Mouse (Mus musculus): ENCODE measurements around the gene Rab8b. TPM values are rescaled to one million over a fixed set of nuclear protein-coding genes. Genes with fewer than 3 reads are reported as not detected.
"Not testable (repeated sequence)": the region's sequence is repeated elsewhere in the genome, so short reads cannot be mapped to it uniquely, and the experiment has no call there.

Rab8b gene
- total RNA-seq, 2 experiments from 2014 or later, result 5.0 to 6.1 TPM

DNA sequence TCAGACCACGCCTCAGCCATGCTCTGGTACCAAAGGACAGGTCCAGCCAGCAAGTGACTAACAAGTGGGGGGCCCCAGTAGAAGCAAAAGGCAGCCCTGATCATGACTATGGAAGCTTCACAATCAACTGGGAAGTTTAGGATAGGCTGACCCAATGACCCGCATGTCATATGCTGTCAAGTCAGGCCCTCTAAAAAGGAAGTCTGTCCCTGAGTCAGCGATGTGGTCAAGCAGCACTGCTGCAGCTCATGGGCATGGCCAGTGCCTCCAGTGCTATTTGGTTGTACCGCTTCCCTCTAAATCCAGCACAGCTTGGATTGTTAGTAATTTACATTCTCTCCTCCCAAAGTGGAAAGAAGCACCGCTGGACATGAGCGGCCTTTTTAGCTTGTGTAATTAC, 32.7 kb downstream of the Rab8b start:
- no peak for DNase-seq

DNA sequence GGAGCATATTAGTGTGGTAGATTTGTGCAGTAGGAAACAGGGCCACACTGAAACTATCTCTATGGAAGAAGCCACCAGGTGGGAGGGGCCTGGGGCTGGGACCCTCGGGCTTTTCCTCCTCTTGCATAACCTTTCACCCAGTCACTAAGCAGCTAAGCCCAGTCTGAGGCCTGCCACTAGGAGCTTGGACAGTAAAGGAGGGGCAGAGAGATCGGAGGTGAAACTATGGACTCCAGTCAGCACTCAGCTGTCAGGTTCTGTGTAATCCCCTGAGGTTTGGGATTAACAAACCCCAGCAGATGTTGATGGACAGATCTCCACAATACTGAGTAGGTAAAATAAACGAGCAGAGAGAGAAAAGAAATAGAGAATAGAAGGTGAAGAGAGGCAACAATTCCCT, 33.1 kb downstream of the Rab8b start:
- no peak for DNase-seq

DNA sequence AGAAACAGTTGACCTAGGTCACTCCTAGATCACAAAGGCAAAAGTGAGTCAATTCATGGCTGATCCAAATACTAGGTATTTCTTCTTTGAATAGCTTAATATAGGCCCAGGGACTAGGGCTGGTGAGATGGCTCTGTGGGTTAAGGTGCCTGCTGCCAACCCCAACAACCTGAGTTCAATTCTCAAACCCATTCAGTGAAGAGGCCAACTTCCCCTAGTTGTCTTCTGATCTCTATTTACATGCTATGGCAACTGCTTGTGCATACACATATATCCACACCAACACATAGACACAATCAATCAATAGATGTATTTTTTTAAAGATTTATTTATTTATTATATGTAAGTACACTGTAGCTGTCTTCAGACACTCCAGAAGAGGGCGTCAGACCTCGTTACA, 34.9 kb downstream of the Rab8b start:
- no peak for DNase-seq

DNA sequence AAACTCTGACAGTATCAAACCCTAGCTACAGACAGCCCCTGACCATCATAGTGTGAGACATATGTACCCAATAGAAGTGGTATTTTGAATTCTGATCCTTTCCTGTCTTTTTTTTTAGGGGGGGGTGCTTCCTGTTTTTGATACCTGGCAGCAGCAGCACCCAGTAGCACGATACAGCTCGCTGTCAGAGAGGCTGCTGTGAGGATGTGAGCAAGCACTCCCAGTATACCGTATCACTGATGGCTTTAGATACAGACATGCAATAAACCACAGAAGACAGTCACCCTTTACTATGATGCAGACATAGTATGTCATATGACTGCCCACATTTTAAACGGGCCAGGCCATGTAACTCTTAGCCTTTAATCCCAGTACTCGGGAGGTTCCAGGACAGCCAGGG, 36.0 kb downstream of the Rab8b start:
- DNase-seq, result no peak

DNA sequence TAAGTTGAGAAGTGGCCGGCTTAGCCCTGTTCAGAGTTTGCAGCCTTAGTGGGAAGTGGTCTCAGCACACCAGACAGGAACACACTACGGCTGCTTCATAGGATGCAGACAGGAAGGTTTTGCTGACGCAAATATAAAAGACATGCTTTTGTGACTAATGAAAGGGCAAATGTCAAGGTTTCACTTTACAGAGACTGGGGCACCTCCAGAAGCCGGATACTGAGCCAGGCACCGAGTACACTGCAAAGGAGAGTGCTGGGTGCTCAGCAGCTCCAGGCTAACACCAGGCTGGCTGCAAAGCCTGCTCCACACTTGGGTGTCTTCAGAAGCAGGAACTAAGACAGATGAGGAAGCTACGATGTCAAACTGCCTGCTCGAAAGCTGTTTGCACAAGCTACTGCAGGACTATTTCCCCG, 37.1 kb downstream of the Rab8b start:
- no peak for DNase-seq

DNA sequence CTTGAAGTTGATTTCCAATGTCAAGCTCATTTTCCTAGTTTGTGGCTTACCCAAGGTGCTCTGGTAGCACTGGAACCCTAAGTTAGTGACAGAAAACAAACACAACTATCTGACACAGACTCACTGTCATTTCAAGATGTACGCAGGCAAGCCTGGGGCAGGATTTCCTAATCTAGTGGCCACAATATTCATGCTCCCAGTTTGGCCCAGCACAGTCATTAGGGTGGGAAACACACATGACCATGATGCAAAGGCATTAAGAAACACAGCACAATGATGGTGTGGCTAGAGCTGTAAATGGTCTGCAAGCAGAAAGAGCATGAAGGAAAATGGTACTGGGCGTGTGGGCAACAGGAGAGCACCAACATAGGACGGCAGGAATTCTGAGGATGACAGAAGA, 37.6 kb downstream of the Rab8b start:
- no peak for DNase-seq

DNA sequence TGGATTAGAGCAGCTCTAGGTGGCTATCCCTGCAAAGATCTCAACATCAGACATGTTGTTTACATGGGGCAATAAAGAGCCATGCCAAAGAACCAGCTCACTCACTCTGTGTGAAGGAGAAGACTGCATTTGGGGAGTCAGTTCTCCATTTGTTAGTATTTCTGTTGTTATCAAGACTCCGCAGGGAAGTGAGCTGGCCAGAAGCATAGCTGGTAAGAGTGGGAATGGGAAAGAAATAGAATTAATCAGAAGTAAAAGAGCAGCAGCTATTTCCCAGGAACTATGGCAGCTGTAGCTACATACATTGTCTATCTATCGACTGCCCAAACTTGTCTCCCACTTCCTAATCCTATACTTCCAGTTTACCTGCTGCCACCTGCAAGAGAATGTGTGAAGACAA, 38.7 kb downstream of the Rab8b start:
- no peak for DNase-seq

DNA sequence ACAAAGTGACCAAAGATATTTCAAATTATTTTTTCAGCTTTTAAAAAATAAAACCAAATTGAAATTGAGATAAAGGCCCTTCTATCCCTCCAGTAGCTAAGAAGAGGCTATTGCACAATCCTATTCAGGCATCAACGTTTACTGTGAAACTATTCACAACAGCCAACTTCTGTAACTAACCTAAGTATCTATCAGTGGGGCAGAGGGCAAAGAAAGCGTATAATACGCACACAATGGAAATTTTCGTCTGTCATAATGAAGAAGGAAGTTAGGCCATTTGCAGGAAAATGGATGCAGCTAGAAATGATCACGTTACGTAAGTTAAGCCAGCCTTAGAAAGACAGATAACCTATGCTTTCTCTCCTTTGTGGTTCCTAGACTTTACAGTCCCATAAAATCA, 40.0 kb downstream of the Rab8b start:
- DNase-seq, result no peak

DNA sequence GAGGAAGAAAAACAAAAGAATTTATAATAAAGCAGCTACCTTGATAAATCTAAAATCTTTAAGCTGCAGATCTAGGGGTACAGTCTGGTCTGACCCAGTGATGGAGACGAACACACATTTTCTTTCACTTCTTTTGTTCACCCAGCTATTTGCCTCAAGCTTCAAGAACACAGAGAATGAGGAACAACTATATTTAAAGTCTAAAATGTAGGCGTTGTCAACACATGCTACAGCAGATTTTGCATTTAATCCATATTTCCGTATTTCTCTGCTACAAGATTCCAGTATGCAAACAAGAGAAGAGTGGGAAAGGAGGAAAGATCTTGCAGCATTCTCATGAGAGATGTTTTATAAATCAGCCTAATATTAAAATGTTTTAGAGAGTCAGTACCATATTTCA, 40.6 kb downstream of the Rab8b start:
- DNase-seq, result no peak

DNA sequence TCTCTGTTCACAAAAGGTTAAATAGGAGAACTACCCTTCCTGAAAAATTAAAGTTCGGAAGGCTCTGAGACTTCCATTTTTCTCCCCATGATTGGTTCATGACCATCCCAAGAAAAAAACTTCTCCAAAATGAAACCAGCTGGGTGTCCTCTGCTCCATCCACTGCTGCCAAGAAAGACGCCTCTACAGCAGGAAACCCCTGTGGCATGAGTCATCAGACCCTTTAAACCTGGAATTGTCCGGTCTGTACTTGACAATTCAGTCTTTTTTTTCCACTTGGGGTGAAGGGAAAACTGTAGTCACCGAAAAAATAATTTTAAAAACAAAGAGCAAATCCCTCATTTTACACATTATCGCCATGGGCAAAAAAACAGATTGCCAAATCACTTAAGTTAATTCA, 42.9 kb downstream of the Rab8b start:
- DNase-seq, result peak; percentile 43

DNA sequence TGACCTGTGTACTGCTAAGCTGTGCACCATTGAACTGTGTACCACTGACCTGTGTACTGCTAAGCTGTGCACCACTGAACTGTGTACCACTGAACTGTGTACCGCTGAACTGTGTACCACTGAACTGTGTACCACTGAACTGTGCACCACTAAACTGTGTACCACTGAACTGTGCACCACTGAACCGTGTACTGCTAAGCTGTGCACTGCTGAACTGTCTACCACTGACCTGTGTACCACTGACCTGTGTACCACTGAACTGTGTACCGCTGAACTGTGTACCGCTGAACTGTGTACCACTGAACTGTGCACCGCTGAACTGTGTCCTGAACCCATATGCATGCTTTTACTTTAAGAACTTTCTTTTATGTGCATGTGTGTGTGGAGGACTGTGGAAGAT, 45.2 kb downstream of the Rab8b start:
- DNase-seq, result no peak

DNA sequence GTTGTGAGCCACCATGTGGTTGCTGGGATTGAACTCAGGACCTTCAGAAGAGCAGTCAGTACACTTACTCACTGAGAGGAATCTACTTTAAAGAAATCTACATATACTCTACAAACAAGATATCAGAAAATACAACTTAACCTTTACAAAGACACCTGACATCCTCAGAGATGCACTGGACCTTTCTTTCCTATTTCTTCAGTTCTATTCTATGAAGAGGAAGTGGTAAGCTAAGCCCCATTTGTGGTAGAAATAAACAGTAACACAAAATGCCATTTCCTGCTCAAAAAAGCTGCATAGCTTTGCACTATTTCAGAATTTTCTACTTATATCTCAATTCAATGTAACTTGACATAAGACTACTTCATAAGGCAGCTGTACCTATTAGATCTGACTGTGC, 46.0 kb downstream of the Rab8b start:
- DNase-seq, result no peak

DNA sequence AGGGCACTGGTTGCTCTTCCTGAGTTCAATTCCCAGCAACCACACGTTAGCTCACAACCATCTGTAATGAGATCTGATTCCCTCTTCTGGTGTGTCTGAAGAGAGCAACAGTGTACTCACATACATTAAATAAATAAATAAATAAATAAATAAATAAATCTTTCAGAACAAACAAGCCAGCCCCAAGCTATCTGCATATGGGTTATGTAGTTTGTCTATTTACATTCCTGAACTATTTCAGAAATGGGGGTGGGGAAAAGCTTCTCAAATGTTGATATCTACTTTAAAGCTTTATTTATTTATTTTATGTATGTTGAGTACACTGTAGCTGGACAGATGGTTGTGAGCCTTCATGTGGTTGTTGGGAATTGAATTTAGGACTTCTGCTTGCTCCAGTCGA, 46.5 kb downstream of the Rab8b start:
- not testable (repeated sequence) for DNase-seq

DNA sequence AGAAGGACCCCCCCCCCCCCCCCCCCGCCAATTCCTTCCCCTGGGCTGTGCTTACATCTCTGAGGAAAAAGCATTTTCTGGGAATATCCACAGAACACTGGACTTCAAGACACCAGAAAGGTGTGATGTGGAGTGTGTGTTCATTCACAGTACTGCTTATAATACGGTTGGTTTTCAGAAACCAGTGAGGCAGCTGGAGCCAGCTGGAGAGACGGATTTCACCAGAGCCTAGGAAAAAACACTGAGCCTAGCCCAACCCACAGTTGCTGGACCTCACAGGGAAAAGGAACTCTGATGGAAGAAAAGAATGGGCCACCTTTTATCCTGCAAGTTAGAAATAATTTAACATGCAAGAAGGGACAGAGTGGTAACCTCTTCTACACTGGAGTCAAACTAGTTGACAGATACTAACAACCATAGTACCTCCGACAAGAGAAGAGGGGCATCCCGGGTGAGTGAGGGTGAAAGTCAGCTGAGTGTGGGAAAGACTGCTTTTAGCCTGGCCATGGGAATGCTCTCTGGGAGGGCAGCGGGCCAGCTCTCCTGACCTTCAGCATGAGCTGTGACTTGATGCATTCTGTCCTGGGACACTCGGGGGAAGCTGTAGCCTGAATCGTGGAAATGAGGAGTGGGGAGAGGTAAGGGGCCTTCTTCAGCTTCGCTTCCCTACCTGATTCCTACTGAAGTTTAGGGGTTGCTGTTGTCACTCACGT, 47.3 kb downstream of the Rab8b start:
- DNase-seq, result peak; percentile 47

DNA sequence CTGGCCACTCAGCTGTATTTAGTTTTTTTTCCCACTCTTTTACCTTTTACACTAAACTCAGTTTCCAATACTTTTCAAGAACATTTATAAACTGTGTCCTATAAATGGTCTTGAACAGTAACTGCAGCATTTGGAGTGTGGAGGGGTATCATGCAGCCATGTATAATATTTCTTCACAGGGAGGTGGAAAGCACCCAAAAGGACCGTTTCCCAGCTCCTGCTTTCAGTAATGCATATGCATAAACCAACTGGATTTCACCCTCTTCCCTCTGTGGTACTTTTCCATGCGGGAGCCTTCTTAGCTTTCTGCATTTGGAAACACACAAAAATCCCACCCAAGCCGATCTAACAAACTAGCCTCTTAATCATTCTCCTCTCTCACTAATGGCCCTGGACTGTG, 54.8 kb downstream of the Rab8b start:
- no peak for DNase-seq

DNA sequence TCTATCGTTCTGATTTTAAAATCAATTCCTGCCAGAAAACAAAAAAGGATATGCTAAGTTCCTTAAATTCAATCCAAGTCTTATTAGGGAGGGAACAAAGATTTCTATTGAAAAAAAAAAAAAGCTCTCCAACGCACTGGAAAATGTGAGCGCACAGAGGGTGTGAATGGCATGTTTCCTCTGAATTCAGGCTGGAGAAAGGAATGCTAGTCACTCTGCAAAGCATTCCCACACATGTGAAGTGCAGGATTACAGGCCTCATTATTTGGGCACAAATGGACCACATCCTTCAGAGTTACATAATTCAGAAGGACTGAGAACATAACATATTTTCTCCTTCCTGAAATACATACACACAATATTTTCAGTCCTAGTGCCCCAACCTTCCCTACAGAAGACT, 56.0 kb downstream of the Rab8b start:
- DNase-seq, result no peak

DNA sequence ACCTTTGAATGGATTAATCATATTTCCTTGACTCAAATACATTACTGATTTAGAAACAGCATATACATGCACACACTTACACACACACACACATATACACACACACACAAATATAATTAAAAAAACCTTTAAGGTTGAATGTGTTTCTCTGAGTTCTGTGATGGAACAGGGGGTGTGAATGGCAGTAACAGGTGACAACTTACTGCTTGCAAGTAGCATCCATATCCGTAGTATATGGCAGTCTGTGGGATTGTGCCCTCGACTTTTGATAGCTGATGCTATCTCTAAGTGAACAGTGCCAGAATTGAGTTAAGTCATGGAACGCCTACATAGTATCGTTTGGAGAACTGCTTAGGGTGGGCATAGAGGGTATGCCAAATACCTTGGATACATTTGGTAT, 57.3 kb downstream of the Rab8b start:
- no peak for DNase-seq

DNA sequence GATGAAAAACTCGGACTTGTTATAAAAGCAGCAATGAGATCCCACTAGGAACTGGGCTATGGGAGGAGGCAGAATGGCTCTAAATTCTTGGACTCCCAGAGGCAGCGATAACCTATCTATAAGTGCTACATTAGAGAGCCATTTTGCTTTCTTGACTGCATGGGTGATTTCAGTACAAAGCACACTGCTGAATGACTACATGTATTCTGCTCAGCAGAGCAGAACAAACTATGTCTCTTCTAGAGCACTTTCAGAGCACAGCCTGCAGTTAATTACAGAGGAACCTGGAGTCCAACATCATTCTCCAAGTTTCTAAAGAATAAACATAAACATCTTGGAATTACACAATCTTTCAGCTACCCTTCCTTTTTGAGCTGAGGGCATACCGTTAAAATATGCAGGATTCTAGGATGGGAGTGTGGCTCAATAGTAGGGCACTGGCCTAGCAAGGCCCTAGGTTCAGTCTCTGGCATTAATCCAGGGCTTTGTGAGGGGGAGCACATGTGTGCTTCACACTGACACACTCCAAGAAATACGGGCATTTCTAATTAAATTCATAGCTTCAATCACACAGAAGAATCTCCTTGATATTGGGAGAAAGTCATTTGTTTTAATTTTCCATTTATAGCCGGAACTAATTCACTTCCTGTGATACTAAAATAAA, 58.3 kb downstream of the Rab8b start:
- no peak for DNase-seq

DNA sequence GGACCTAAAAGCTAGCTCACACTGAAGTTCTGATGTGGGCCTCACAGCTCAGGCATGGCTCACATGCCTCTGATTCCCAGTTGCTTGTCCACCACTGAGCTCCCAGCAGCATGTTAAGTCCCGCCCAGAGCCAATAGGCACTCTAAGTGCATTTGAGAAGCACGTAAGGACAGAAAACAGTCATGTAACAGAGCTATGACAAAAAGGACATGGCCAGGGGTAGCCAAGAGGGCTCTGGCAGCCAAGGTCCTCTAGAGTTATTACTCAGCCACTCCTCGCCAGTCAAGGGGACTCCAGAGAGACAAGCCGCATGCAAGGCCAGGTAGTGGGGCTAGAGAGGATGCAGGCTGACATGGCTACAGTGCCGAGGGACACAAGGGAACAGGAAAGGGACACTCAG, 60.0 kb downstream of the Rab8b start:
- DNase-seq, result no peak

DNA sequence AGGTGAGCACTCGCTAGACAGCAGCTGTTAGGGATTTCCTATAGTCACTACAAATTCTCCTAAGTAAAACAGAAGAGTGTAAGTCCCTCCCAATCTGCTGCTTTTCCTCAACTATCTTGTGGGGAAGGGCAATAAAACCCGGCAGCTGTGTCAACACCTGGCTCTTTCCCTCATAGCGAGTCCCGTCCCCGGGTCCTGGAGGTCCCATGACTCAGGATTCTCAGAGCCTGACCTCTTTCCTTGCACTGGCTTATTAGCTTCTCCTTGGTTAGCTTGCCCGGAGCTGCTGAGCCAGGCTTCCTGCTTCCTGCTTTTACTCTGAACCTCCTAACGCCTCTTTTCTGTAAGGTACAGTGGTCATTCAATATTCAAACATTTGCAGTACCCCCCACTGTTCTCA, 63.6 kb downstream of the Rab8b start:
- DNase-seq, result no peak

DNA sequence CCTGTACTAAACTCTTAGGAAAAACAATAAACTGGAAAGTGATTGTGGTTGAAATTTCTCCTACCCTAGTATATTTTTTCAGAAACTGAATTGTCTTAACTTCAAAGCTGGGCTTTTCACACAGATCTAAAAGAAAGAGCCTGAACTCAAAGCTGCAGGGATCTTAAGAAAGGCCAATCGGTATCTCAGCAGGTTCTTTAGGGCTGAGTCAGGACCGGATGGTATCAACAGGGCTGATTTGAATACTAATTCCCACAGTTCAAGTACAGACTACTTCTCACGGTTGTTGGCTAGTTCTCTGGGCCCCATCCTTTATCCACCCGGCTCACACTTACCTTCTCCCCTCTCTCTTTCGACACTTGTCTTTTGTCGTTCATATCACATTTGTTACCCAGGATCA, 66.9 kb downstream of the Rab8b start:
- DNase-seq, result no peak

DNA sequence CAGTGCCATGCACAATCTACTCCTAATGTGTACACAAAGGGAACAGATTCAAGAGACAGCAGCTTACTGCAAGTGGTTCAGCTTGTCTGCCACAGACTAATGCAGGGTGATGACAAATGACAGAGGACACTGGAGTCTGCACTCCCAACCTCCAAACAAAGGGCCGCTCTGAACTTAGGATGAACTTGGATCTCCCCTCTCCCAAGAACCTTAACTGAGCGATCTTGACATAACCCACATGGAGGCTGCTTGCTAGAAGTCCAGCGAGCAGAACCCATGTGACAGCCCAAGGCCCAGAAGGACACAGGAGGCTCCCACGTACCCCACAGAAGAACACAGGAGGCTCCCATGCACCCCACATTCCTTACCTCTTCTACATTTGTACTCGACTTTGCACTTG, 68.5 kb downstream of the Rab8b start:
- DNase-seq, result no peak

DNA sequence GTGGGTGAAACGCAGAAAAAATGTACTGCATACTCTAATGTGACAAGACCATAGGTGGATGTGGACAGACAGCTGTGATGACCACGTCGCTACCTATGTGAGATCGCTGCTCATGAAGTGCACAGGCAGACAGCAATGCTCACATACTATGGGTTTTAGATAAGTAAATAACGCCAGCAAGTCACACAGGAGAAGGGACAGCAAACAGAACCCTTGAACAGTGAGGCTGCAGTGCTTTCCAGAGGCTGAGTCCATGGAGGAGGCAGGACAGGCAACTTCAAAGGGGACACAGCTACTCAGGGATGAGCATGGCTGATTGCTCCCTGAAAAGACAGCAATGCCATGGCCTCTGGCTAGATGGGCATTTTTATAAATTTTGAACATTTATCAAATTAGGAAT, 72.7 kb downstream of the Rab8b start:
- no peak for DNase-seq

DNA sequence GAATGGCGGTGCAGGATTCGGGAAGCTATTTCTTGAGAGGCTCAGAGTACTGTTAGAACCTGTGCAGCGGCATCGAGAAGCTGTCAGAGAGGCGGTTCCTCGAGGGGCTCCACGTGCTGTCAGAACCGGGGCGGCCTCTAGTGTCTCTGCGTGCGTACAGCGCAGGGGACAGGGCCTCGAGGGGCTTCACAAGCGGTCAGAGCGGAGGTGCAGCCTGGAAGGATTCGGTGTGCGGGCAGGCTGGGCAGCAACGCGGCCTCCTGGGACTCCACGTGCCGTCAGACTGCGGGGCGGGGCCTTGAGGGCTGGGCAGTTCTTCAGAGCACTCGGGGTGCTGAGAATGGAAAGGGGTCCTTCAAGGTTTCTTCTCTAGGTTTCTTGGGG, 84.4 kb downstream of the Rab8b start:
- DNase-seq, result no peak

Measured in gastrocnemius, postnatal 25 days (tissue).